Mouse (Mus musculus): ENCODE measurements around the gene Maff.

Gene Maff

DNA sequence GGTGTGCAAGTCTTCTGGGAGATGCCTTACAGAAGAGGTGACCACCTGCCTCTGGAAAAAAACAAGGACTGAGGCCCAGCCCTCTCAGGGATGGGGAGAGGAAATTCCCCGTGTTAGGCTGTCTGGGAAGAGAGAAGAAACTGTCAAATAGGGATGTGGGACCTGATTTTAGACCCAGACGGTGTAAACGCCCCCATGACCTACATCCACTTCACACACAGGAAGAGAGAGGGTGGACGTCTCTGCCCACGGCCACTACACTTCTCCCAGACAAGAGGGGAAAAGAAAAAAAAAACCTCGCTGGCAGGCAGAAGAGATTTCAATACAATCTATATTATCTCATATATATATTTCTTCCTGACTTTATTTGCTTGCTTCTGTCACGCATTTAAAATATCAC is 13.9 kb downstream of the Maff start:
- no peak for DNase-seq (ENCODE audit: low read depth, low spot score)

DNA sequence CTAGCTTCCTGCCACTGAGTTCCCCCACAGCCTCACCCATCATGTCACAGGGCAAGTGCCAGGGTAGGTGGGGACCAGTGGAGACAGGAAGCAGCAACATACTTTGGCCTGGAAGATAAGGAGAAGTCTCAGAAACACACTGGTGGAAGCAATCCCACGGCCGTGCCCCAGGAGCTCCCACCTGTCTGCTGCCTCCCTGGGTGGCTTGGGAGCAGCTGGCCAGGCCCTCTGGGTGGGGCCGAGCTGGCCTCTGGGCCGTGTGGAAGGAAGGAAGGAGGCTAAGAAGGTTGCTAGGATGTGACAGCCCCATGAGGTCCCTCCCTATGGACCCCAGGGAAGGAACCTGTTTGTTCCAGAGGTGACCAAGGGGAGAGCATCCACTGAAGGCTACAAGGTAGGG is 14.6 kb downstream of the Maff start:
- DNase-seq (ENCODE audit: low read depth, low spot score), result no peak

DNA sequence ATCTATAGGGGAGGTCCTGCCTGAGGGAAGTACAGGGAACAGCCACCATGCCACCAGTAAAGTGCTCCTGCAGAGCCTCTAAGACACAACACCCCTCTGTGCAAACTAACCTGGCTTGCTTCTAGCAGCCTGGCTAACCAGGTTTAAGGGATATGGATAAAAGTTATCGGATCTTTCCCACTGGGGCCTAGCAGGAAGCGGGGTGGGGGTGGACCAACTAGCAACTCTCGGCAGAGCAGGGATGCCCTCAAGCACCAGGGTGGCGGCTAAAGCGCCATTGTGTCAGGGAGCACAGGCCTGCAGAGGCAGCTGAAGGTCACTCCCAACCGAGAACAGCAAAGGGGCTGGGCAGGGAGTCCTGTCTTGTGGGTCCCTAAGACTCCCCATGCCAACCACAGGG is 17.7 kb downstream of the Maff start:
- no peak for DNase-seq (ENCODE audit: low read depth, low spot score)

DNA sequence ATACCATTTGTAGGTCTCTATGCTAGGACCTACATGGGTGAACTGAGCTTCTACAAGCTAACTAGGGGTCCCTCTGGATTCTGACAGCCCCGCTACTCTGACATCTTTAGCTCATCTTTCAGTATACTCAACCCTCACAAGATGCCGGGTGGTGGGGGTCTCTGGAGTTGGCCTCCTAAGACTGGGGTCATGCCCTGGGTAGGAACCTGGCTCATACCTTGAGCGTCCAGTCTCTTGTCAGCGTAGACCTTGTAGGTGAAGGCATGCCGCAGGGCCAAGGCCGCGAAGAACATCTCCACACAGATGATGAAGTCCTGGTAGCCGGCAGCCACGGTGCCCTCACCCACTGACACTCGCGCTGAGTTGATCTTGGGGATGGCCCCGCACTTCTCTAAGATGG is 18.6 kb downstream of the Maff start:
- DNase-seq (ENCODE audit: low read depth, low spot score), result no peak

DNA sequence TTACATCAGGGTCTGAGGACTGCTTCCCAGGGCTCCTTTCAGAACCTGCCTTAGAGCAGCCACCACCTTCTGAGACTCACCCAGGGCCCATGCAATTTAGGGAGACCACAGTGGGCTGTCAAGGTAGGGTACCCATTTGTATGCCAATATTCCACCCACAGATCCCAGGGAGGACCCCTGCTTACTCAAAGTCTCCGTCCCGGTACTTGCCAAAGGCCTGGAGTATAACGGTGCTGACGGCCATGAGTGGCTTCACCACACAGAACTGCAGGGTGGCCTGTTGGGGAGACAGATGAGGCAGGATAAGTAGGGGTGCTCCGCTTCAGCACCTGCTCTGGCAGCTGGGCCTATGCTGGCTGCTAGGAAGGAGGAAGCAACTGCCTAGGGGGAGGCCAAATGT is 20.0 kb downstream of the Maff start:
- no peak for DNase-seq (ENCODE audit: low read depth, low spot score)

DNA sequence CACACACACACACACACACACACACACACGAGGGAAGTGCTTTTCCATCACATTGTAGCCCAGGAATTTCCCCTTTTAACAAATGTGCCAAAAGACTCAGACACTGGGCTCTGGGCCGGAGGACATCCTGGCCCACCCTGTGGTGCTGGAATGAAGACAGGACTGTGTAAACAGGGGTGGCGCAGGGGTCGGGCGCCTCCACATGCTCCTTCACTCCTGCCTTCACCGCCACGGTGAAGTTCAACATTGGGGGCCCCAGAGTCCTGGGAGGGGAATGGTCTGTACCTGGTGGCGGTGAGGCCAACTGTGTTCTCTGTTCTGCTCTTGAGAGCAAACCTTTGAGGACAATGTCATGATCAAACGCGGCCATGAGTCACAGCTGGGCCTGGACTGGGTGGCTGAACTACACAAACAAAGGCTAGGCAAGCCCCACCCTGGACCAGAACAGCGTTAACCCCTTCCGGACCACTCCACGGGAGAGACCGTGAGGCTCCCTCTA is 21.9 kb downstream of the Maff start:
- DNase-seq (ENCODE audit: low read depth, low spot score), result no peak

DNA sequence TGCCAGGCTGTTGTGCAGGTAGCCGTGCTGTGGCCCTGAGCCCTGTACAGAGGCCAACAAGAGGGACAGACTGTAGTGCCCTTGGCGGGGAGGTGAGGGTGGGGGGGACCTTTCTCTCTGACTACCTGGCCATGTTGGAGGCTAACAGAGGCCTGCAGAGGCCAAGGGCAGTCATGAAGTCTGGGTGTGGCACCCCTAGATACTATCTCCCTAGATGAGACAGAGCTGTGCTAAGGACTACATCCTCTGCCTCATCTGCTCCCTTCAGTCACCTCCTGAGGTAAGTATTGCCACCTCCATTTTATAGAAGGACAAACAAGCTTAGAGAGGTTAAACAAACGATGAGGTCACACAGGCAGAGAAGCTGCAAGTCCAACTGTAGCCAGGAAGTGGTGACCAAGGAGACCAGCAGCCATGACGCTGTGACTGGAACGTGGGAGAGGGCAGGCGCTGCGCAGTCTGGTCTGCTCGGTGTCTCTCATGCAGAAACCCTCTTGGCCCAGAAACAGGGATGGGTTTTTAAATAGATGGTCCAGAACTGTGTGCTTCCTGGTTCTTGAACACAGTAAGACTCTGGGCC is 22.5 kb downstream of the Maff start:
- DNase-seq (ENCODE audit: low read depth, low spot score), result no peak

DNA sequence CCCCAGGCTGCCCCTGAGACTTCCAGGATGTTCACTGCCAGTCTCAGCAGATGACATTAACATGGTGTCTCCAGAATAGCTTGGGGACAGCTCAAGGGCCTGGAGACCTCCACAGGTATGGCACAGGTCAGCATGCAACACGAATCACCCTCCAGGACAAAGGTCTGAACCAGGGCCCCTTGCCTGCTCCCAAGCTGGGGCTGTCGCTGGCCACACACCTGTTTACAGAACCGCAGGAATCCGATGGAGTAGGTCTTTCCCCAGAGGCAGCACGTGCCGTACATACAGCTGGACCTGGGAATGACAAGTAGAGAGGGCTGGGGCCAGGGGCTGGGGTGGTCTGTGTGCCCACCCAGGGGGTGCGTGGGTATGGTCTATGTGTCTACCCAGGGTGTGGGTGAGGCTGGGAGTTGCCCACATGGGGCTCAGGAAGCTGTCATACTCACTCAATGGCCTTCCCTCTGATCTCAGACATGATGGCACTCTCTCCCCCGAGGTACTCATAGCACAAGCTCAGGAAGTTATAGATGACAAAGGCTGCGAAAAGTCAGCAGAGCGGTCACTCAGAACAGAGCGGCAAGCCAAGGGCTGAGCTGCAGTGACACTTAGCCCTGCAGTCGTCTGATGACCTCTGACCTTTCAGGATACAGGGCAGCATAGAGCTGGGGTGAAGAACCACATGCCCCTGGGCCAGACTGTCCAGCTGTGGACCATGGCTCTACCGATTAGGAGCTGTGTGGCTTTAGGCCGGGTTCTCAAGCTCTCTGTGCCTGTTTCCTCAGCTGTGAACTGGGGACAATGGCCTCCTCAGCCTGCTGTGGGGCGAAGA is 23.2 kb downstream of the Maff start:
- DNase-seq (ENCODE audit: low read depth, low spot score), result no peak

DNA sequence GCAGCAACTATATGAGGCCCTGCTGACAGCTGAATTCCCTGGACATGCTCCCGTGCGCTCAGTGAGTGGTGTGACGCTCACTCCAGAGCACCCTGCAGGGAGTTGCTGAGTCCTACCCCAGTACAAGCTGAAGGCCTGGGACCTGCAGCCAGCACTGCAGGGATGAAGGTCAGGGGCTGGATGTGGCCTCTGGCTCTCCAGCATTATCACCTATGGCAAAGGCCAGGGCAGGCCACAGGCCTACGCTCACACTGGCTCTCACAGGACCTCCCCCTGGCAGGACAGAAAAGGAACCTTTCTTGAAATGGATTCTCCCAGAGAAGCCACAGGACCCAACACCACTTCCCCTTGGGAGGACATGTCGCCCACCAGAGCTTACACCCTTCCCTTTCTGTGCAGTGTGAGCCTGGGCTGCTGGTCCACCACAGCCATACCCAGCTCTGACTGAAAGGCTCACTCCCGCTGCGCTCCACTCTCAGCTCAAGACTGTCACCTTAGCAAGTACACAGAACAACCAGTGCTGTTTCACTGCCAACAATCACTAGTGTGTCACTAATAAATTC is 23.9 kb downstream of the Maff start:
- DNase-seq (ENCODE audit: low read depth, low spot score), result no peak

DNA sequence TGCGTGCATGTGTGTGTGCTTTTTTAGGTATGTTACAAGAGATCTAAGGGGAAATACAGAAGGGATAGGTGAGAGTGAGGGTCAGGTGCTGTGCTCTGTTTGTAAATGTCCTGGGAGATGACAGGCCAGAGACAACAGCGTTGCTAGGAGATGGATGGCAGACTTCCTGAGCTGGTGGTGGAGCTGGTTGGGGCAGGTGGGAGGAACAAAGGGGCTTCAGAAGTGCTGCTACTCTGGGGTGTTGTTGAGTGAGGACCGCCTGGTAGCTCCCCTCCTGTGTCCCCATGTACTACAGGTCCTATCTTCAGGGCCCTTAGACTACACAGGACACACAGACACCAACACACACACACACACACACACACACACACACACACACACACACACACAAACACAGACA is 28.3 kb downstream of the Maff start:
- DNase-seq (ENCODE audit: low read depth, low spot score), result no peak

DNA sequence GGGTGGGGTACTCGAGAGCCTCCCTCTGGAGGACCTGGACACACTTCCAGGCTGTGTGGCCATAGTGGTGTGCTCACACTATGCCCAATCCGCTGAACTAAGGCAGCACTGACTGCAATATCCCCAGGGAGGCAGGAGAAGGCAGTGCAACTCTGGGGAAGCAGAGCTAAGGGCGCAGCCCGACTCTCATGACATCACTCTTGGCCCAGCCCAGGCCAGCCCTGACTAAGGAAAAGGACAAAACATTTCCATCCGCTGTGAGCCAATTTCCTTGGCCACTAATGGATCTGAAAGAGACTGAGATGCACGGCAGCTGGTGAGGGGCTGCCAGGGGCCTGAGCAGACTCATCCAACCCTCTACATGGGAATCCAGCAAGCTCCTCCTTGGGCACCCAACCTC is 31.3 kb downstream of the Maff start:
- no peak for DNase-seq (ENCODE audit: low read depth, low spot score)

DNA sequence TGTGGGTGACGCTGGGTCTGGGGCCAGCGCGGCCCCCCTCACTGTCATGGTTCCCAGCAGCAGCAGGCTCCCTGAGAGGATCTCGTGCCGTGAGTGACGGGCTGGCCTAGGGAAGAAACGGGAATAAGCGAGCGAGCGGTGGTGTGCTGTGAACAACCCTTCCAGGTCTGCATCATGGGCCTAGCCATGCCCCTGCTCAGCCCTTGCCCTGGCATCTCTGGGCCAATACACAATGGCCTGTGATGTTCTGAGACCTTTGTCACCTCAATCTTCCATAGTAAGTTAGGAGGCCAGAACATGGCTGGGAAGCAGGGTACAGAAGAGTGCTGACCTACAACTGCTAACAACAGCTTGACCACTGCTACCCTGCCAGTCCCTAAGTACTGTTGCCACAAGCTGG is 32.2 kb downstream of the Maff start:
- no peak for DNase-seq (ENCODE audit: low read depth, low spot score)

DNA sequence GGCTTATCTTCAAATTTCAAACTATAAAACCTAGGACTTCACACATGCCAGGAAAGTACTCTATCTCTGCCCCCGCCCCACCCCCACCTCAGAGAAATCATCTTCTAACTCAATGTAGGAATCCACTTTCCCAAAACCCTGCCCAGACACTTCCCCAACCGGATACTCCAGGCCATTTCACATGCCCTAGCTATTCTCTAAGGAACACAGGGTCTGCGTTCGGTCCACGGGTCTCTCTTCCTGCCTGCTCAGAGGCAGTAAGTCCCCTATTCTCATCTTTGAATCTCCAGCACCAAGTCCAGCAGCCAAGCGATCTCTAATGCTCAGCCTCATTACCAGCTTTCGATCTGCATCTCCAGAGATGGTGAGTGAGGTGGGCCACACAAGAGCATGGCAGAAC is 33.2 kb downstream of the Maff start:
- no peak for DNase-seq (ENCODE audit: low read depth, low spot score)

DNA sequence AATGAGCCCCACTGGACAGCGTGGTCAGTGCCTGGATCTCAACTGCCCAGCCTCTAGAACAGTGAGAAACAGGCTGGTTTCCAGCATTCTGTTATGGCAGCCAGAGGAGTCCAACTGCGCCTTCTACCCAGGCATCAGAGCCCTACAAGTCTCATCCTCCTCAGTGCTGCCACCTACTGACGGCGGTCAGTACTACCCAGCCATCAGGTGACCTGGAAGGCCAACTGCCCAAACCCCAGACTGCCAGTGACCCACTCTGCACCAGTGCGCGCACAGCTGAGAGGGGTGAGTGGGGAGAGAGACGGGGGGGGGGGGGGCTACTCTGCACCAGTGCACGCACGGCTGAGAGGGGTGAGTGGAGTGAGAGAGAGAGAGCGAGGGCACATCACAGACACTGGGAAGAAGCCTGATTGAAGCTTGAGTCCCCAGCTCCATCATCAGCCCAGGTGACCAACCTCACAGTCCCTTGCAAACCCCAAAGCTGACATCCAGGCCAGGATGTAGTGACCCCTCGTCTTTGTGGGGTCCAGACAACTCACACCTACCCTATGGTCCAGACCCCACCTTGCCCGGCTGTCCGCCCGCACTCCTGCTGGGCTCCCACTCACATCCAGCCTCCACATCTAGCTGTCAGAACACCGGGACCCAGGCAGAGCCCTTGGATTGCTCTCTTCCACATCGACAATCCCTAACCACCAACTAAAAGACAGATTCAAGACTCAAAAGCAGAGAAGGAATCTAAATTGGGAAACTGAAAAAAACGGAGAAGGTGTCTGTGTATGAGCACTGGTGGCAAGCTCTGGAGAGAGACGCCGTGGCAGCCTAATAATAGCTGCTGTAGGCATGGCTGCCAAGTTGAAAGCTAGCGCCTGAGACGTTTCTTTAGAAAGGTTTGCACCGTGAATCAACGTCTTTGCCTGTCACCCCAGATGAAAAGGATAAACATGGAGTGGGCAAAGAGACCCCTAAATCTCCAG is 34.3 kb downstream of the Maff start:
- peak; percentile 75 for DNase-seq (ENCODE audit: low read depth, low spot score)

DNA sequence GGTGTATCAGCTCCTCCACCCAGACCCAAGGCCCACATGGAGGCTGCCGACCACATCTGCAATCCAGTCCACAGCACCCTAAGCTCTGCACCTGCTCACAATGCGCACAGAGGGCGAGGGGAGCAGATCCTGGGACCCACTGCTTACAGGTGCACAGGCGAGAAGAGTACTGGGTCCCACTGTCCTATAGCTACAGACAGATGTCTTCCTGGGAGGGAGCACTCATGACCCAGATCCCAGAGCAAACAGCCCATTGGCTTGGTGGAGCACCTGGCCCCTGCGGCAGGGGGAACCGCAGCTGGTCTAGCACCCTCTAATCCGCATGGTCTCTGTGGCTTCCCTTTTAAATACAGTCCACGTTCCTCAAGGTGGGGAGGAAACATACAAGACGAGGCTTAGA is 35.2 kb downstream of the Maff start:
- DNase-seq (ENCODE audit: low read depth, low spot score), result no peak

DNA sequence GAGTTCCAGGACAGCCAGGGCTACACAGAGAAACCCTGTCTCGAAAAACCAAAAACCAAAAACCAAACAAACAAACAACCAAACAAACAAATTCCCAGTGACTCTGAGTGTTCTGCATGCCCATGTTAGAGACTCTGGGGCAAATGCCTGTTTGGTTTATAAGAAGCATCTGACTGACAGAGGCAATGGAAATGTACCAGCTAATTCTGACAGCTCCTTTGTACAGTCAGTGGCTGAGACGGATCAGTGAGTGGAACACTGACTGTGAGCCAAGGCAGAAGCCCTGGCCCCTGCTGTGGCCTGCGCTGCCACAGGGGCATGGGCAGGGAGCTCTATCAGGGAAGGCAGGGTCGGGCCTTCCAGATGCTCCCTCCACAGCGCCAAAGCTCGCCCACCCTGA is 40.7 kb downstream of the Maff start:
- DNase-seq (ENCODE audit: low read depth, low spot score), result no peak

DNA sequence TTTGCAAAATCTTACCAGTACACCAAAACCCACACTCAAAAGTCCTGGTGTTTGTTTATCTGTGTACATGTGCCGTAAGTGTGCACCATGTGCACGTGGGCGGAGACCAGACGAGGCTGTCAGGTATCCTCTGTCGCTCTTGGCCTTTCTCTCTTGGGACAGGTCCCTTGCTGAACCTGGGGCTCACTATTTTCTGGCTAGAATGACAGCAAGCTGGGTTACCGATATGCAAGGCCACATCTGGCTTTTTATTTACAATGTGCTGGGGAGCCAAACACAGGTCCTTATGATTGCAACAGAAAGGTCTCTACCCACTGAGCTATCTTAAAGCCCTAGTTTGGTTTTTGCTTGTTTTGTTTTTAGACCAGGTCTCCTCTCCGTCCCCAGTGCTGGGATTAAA is 41.2 kb downstream of the Maff start:
- DNase-seq (ENCODE audit: low read depth, low spot score), result no peak

DNA sequence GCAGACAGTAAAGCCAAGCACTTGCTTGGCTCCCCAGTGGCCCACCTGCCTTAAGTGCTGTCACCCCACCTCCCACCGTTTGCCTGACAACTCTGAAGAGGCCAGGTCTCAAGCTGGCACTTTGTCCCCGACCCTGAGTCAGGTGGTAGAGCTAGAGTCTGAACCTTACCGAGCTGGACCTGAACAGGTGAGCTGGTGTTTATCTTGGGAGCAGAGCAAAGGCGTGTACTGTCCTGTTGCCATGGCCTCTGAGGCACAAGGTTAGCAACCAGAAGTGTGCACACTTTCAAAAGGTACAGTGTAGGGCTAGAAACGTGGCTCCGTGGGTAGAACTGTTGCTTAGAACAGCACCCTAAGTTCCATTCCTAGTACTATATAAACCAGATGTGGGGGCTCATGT is 41.8 kb downstream of the Maff start:
- no peak for DNase-seq (ENCODE audit: low read depth, low spot score)

DNA sequence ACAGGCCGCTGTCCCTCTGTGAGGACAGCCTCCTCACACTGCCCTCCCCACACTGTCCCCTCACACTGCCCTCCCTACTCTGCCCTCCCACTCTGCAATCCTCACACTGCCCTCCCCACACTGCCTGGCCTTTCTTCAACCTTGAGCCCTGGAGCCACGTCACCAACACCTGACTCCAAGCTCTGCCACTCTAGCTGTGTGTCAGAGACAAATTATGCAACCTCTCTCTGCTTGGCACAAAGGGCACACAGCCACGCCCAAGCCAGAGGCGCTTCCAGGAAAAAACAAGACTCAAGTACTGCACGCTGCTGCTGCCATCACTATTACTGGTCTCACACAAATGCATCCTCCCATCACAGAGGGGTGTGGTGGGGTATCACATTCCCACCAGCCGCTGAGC is 44.0 kb downstream of the Maff start:
- DNase-seq (ENCODE audit: low read depth, low spot score), result no peak

DNA sequence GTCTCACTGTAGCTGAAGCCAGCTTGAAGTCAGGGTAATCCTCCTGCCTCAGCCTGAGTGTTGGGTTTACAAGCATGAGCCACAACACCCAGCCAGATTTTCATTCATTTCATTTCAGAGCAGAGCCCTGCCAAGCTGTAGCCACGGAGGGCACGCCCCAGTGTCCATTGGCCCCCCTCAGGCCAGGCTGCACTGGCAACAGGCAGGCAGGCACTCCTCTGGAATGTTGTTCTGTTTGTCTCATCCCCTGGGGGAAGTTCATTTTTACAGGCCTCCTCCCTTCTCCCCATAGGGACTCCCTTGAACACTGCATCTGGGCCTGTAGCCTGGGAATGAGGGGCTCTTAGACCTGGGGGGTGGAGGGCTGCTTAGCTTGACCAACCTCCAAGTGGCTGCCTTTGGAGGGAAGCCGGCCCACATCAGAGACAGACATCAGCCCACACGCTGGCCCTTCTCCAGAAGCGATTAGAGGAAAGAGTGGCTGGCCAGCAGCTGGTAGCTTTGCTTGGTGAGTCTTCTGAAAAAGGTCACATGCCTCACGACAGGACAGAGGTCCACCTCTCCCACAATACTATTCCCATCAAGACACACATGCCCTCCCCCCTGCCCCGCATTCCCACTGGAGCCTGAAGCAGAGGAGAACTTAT is 45.1 kb downstream of the Maff start:
- peak; percentile 51 for DNase-seq (ENCODE audit: low read depth, low spot score)

DNA sequence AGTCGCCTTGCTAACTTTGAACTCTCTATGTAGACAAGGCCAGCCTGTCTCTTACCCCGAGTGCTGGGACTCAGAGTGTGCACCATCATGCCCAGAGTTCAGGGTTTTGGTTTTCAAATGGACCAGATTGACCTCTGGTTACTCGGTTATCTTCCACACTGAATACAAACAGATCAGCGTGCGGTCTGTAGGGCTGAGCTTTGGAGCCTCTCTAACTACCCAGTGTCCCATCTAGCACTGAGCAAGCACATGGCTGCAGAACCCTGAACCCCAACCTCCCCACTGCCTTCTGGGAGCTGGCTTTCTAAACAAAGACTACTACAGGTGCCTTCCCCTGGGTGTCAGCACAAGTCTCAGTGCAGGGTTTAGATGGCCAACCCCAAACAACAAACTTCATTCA is 46.1 kb downstream of the Maff start:
- no peak for DNase-seq (ENCODE audit: low read depth, low spot score)
